Mouse (Mus musculus) v-Abl transformed pro-B cells (cell line): ENCODE results near the gene Rpl3l.
"Not testable (repeated sequence)": the region's sequence is repeated elsewhere in the genome, so short reads cannot be mapped to it uniquely, and the experiment has no call there.

ENCODE experiments used
- in situ Hi-C, 2 experiments: fragments of 400-800 bp; cut with MboI; formaldehyde crosslinking; loops; one replicate each; pipeline ENCODE4 v1.15.1; 2025; ENCODE audit not compliant: unreplicated experiment in 2 of 2

The Rpl3l gene

GRCm38 (mm10) chr17:24718938-24719337 lies 8.7 kb upstream of the Rpl3l start:
- in situ Hi-C loops = not testable (repeated sequence)

- in situ Hi-C loops = no loop called here
Observed at GRCm38 (mm10) chr17:24719494-24720222, 8.0 kb upstream of the Rpl3l start.

GRCm38 (mm10) chr17:24720616-24721015 lies 7.0 kb upstream of the Rpl3l start:
- in situ Hi-C loops = not testable (repeated sequence)

GRCm38 (mm10) chr17:24721383-24721955 lies 6.2 kb upstream of the Rpl3l start:
- in situ Hi-C loops = not testable (repeated sequence)

- in situ Hi-C loops = no loop called here
Observed at GRCm38 (mm10) chr17:24722220-24722924, 5.2 kb upstream of the Rpl3l start.

- in situ Hi-C loops = no loop called here
Observed at GRCm38 (mm10) chr17:24723122-24723880, 4.3 kb upstream of the Rpl3l start.

- in situ Hi-C loops = no loop called here
Observed at GRCm38 (mm10) chr17:24723881-24724180, 3.8 kb upstream of the Rpl3l start.

- in situ Hi-C loops = no loop called here
Observed at GRCm38 (mm10) chr17:24724184-24724583, 3.4 kb upstream of the Rpl3l start, which contains the start of gene Ndufb10. Gene Ndufb10, minus strand, starts transcription at chr17:24724478.

- in situ Hi-C loops = no loop called here
Observed at GRCm38 (mm10) chr17:24725637-24726390, 1.8 kb upstream of the Rpl3l start.

GRCm38 (mm10) chr17:24728184-24728583 lies 564 bp downstream of the Rpl3l start:
- in situ Hi-C loops = no loop called here

GRCm38 (mm10) chr17:24729067-24729466 lies 1.4 kb downstream of the Rpl3l start:
- in situ Hi-C loops = no loop called here

- in situ Hi-C loops = loop anchor here in 1 of 2 experiments (10.0 kb wide), 1 partner anchor 634 kb away; the partner anchor contains the start of genes Tpsb2 and Tpsg1
Observed at GRCm38 (mm10) chr17:24730787-24731186, 3.2 kb downstream of the Rpl3l start.

- in situ Hi-C loops = loop anchor here in 1 of 2 experiments (10.0 kb wide), 1 partner anchor 632 kb away; the partner anchor contains the start of genes Tpsb2 and Tpsg1
Observed at GRCm38 (mm10) chr17:24732233-24732935, 4.8 kb downstream of the Rpl3l start.

GRCm38 (mm10) chr17:24733434-24734050 lies 5.9 kb downstream of the Rpl3l start:
- in situ Hi-C loops = loop anchor here in 1 of 2 experiments (10.0 kb wide), 1 partner anchor 631 kb away; the partner anchor contains the start of genes Tpsb2 and Tpsg1

GRCm38 (mm10) chr17:24734513-24734912 lies 6.9 kb downstream of the Rpl3l start:
- in situ Hi-C loops = loop anchor here in 1 of 2 experiments (10.0 kb wide), 1 partner anchor 630 kb away; the partner anchor contains the start of genes Tpsb2 and Tpsg1

GRCm38 (mm10) chr17:24735446-24735845 lies 7.8 kb downstream of the Rpl3l start:
- in situ Hi-C loops = loop anchor here in 1 of 2 experiments (10.0 kb wide), 1 partner anchor 629 kb away; the partner anchor contains the start of genes Tpsb2 and Tpsg1

GRCm38 (mm10) chr17:24736330-24737051 lies 8.9 kb downstream of the Rpl3l start, which contains the start of gene Msrb1:
Gene Msrb1, plus strand, starts transcription at chr17:24736642.
- in situ Hi-C loops = loop anchor here in 1 of 2 experiments (10.0 kb wide), 1 partner anchor 628 kb away; the partner anchor contains the start of genes Tpsb2 and Tpsg1
